Mouse (Mus musculus) midbrain, embryonic 13.5 days (tissue): ENCODE data around the gene Coro2a. TPM values are rescaled to one million over a fixed set of nuclear protein-coding genes. Genes with fewer than 3 reads are reported as not detected.
"Not testable (repeated sequence)": the region's sequence is repeated elsewhere in the genome, so short reads cannot be mapped to it uniquely, and the experiment has no call there.

ENCODE experiments used
- ATAC-seq: fragments of 200-750 bp; cut with Nextera tagmentation; 2 replicates; pipeline ENCODE4 v1.8.0; 2017; ENCODE audit warnings: mild to moderate bottlenecking, moderate TSS enrichment, moderate library complexity
- H3K27ac ChIP-seq: fragments of 300-500 bp; sonication (generic); 2 replicates; pipeline ENCODE4 v1.5.1; 2015; ENCODE audit warnings: inconsistent platforms, mild to moderate bottlenecking, moderate library complexity
- H3K27me3 ChIP-seq: fragments of 300-500 bp; sonication (generic); 2 replicates; pipeline ENCODE4 v1.6.1; 2015; ENCODE audit warnings: mild to moderate bottlenecking, inconsistent platforms
- H3K36me3 ChIP-seq: fragments of 300-500 bp; sonication (generic); 2 replicates; pipeline ENCODE4 v1.6.1; 2015; ENCODE audit warnings: mild to moderate bottlenecking, inconsistent platforms
- H3K4me1 ChIP-seq: fragments of 300-500 bp; sonication (generic); replicated peaks from 2 replicates; pipeline ENCODE4 v1.6.1; 2015; ENCODE audit warnings: inconsistent platforms
- H3K4me2 ChIP-seq: fragments of 300-500 bp; sonication (generic); replicated peaks from 2 replicates; pipeline ENCODE4 v1.6.1; 2015; ENCODE audit warnings: moderate library complexity, mild to moderate bottlenecking, inconsistent platforms
- H3K4me3 ChIP-seq: fragments of 300-500 bp; sonication (generic); replicated peaks from 2 replicates; pipeline ENCODE4 v1.5.1; 2015; ENCODE audit warnings: mild to moderate bottlenecking, inconsistent platforms
- H3K9ac ChIP-seq: fragments of 300-500 bp; sonication (generic); replicated peaks from 2 replicates; pipeline ENCODE4 v1.6.1; 2015; ENCODE audit warnings: mild to moderate bottlenecking, inconsistent platforms
- H3K9me3 ChIP-seq: fragments of 300-500 bp; sonication (generic); 2 replicates; pipeline ENCODE4 v1.6.1; 2016; ENCODE audit warnings: mild to moderate bottlenecking, inconsistent platforms
- WGBS: fragments of 180-500 bp; shearing (Covaris S2); methylation state at CpG from one replicate; pipeline ENCODE4 v1.1.7; 2015; 5-methylcytosine and 5-hydroxymethylcytosine counted together
- polyA plus RNA-seq: library from polyadenylated mRNA; unstranded; fragments of >200 nt; fragmentation: Nextera tagmentation; extraction: Ambion mirVana; gene quantifications from 2 replicates; pipeline ENCODE4 v1.2.1, GENCODE M21; 2015

Gene Coro2a
- 2.5 and 3.9 TPM in 2 replicates for polyA plus RNA-seq

DNA sequence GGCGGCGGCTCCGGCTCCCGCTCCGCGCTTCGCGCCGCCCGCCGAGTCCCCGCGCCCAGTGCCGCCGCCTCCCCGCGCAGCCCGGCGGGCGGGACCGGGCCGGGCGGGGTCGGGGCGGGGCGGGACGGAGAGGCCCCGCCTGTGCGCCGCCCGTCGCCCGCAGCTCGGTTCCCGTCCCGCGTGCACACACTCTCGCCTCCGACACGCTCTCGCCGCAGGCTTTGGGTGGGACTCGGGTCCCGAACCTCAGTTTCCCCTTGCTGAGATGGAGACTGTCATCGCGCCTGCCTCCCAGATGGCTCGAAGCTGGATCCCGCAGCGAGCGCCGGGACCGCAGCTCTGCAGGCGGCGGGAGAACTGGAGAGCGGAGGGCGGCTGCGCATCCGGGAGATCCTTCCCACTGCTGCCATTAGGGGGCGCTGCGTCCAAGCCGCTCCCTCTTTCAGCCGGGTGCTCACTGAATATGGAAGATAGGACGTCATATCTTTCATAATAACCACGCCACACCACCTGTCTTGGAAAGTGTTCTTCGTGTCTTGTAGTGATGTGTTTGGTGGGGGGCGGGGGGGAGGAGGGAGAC, at the start of gene Coro2a:
Gene Coro2a, minus strand, starts transcription at position 359 of the 580 bp plus-strand sequence.
- ATAC-seq, result peak; percentile 67
- Histone ChIP-seq H3K9me3 (no peaks in the 10 kb centered on the region), H3K9ac (peak within 1 kb of the TSS; percentile 77), H3K27me3 (peaks cover 40% of the 10 kb centered on the region), H3K4me3 (peak within 1 kb of the TSS; percentile 60), H3K4me1 (peaks cover 14% of the 10 kb centered on the region), H3K4me2 (peak within 1 kb of the TSS; percentile 95), H3K27ac (no peak within 1 kb of the TSS), H3K36me3 (no peaks in the 10 kb centered on the region)
- WGBS, result under 1% methylated on average over 38 of the region's 66 CpGs

DNA sequence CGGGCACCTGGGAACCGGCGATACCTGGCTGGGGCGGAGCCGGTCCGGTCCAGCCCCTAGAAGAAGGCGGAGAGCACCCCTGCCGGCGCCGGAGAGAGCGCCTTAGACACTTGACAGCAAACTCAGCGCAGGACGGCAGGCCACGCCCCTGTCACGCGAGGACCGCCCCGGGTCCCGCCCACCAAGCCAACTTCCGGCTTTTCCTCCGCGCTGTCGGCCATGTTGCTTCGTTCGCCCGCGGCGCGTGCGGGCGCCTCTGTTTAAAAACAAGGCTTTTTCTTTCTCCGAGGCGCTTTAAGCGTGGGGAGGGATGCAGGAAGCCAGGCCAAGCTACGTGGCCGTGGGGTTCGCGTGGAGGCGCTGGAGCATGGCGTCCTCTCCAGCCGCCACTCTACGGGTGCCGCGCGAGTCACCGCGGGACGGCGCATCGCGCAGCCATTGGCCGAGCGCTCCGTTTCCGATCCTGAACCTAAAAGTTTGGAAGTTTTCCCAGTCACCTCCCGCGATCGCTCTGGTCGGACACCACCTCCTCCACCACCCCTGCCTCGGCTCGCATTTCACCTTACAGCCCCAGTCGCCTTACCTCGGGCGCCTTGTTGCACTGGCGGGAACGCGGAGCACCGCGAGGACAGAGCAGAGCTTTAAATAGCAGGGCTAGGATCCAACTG, 48.2 kb upstream of the Coro2a start, which contains the start of gene Tbc1d2:
Gene Tbc1d2, minus strand, starts transcription at position 124 of the 668 bp plus-strand sequence.
- under 1% methylated on average over 68 of the region's 69 CpGs for WGBS
- Histone ChIP-seq H3K4me1 (peaks cover 13% of the 10 kb centered on the region), H3K4me2 (peak within 1 kb of the TSS; percentile 95), H3K27ac (peak within 1 kb of the TSS; percentile 68), H3K36me3 (no peaks in the 10 kb centered on the region), H3K27me3 (peaks cover 48% of the 10 kb centered on the region), H3K9me3 (no peaks in the 10 kb centered on the region), H3K9ac (peak within 1 kb of the TSS; percentile 66), H3K4me3 (peak within 1 kb of the TSS; percentile 75)
- ATAC-seq, result peak; percentile 97

DNA sequence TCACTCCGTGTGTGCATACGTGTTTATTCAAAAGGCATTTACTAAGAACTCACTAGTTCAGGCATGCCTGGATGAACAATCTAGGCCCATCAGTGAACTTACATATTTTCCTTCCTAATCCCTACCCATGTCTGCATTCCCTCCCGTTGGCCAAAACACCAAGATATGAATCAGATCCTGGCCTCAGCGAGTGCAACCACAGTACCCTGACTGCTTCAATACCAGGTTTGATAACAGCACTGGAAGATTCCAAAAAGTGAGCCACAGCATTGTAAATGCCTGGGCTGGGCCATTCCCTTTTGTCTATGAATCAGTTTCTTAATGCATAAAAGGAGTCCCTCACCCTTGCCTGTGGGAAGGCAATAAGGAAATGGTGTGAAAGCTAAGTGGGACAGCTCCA, 47.2 kb upstream of the Coro2a start:
- Histone ChIP-seq H3K9ac (peak overlapping the region; percentile 66), H3K27ac (no peak overlapping the region), H3K4me2 (peak overlapping the region; percentile 95), H3K9me3 (no peaks in the 10 kb centered on the region), H3K4me1 (peaks cover 13% of the 10 kb centered on the region), H3K36me3 (no peaks in the 10 kb centered on the region), H3K27me3 (peaks cover 48% of the 10 kb centered on the region), H3K4me3 (peak overlapping the region; percentile 75)
- no peak for ATAC-seq
- WGBS, result 62% methylated on average over 4 of the region's 4 CpGs

DNA sequence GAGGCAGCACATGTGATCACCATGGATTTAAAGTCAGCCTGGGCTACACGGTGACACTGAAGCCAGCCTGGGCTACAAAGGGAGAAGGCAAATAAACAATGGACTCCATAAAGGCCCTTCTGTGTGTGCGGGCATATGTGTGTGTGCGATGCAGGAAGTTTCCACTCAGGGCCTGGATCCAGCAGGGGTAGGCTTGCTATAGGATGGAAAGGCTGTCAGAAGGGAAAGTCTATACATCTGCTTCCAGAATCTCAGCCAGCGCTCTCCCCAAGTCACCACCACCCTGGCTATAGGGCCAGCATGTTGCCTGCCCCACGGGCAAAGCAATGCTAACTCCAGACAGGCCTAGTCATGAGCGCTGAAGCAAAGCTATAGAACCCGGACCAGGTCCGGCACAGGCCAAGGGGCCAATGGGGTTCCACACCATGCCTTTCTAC, 41.7 kb upstream of the Coro2a start:
- no peaks in the 10 kb centered on the region for H3K9me3 ChIP-seq
- no peak overlapping the region for H3K9ac ChIP-seq
- H3K36me3 ChIP-seq, result no peaks in the 10 kb centered on the region
- no peak overlapping the region for H3K4me2 ChIP-seq
- WGBS, result 84% methylated on average over 8 of the region's 8 CpGs
- ATAC-seq, result no peak
- no peak overlapping the region for H3K4me3 ChIP-seq
- peaks cover 4% of the 10 kb centered on the region; the same call in 1 of the 2 replicates for H3K4me1 ChIP-seq
- no peak overlapping the region for H3K27ac ChIP-seq
- H3K27me3 ChIP-seq, result peaks cover 13% of the 10 kb centered on the region

DNA sequence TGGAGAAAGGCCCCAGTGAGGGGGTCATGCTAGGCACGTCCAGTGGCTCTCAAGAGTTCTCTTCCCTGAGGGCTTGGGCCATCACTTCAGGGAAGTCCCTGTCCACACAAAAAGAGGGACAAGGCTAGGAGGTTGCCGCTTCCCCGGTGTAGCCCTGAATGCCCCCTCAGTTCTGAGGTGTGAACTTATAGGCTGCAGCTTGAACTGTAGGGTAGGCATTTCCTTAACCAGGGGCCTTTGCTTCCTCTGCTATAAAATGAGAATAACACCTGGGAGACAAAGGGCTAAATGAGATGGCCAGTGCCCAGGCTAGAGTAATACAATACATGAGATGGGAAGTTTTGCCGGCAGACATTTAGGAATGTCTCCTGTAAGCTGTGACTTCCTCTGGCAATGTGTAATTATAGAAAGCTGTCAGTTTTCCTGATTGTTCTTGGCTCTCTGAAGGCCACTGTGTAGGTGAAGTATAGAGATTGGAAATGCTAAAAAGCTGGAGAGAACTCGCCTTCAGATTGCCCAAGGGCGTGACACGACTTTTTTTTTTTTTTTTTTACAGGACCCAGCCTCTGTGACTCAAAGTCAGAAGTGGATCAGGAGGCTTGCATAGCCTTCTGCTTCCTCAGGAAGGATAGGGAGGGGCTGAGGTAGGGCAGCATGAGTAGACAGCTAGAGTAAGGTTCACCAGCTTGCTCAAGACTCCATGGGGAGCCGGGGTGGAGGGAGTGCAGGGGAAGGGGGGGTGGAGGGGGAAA, 41.1 kb upstream of the Coro2a start:
- no peak for ATAC-seq
- peaks cover 4% of the 10 kb centered on the region; the same call in 1 of the 2 replicates for H3K4me1 ChIP-seq
- H3K4me3 ChIP-seq, result no peak overlapping the region
- H3K9me3 ChIP-seq, result no peaks in the 10 kb centered on the region
- peaks cover 7% of the 10 kb centered on the region for H3K27me3 ChIP-seq
- no peak overlapping the region for H3K9ac ChIP-seq
- no peak overlapping the region for H3K4me2 ChIP-seq
- WGBS, result 87% methylated on average over 8 of the region's 8 CpGs
- no peak overlapping the region for H3K27ac ChIP-seq
- H3K36me3 ChIP-seq, result no peaks in the 10 kb centered on the region

DNA sequence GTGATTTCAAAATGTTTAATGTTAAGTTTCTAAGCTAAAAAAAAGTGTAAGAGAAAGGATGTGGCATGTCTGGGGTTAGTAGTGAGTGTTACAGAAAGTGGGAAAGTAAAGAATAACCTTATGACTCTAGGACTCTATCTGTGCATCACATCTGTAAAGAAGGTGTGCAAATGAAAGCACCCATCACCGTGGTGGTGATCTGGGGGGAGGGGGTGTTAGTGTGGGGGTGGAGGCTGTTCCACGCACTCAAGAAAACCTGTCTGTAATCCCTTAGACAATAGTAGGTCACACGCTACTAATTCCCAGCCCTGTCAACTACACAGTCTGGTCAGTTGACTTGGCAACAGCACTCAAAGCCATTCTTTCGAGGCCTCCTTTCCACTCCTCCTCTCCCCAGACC, 39.3 kb upstream of the Coro2a start:
- H3K9me3 ChIP-seq, result no peaks in the 10 kb centered on the region
- WGBS, result 9% methylated on average over 4 of the region's 4 CpGs
- ATAC-seq, result no peak
- H3K27ac ChIP-seq, result no peak overlapping the region
- no peaks in the 10 kb centered on the region for H3K36me3 ChIP-seq
- H3K27me3 ChIP-seq, result no peaks in the 10 kb centered on the region
- no peak overlapping the region for H3K4me3 ChIP-seq
- H3K9ac ChIP-seq, result no peak overlapping the region
- H3K4me2 ChIP-seq, result no peak overlapping the region
- H3K4me1 ChIP-seq, result peaks cover 4% of the 10 kb centered on the region; the same call in 1 of the 2 replicates

DNA sequence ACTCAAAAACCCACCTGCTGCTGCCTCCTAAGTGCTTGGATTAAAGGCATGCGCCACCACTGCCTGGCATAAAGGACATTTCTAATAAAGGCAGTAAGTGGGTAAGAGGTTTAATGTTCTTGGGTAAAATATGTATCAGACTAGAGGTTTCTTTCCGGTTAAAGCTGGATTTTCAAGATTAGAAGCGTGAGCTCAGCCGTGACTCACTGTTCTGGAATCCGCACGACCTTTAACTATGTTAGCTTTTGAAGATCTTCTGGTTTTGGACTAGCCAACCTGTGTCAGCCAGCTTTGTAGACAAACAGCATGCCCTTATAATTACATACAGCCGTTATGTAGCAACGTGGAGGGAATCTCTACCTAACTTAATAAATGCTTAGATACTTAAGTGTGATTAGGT, 37.9 kb upstream of the Coro2a start:
- WGBS, result 88% methylated on average over 8 of the region's 8 CpGs

DNA sequence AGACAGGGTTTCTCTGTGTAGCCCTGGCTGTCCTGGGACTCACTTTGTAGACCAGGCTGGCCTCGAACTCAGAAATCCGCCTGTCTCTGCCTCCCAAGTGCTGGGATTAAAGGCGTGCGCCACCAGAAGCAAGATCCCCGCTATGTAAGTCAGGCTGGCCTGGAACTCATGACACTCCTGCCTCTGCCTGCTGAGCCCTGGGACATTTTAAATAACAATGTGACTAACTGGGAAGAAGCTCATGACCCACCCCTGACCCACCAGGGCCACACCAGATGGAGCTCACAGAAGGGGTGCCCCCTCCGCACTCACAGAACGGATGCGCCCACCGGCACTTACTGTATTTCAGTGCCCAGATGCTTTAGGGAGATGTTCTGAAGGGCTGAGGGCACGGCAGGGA, 35.2 kb upstream of the Coro2a start:
- H3K4me2 ChIP-seq, H3K4me3 ChIP-seq, ATAC-seq, H3K9ac ChIP-seq, H3K36me3 ChIP-seq, H3K4me1 ChIP-seq, H3K27ac ChIP-seq, H3K27me3 ChIP-seq, H3K9me3 ChIP-seq: not testable (repeated sequence)
- 93% methylated on average over 10 of the region's 10 CpGs for WGBS

More for the DNA sequence above, 37.9 kb upstream of the Coro2a start:
- no peak for ATAC-seq
- Histone ChIP-seq H3K27me3 (no peaks in the 10 kb centered on the region), H3K4me2 (no peak overlapping the region), H3K4me3 (no peak overlapping the region), H3K4me1 (peaks cover 4% of the 10 kb centered on the region; the same call in 1 of the 2 replicates), H3K9me3 (no peaks in the 10 kb centered on the region), H3K27ac (no peak overlapping the region), H3K9ac (no peak overlapping the region), H3K36me3 (no peaks in the 10 kb centered on the region)

DNA sequence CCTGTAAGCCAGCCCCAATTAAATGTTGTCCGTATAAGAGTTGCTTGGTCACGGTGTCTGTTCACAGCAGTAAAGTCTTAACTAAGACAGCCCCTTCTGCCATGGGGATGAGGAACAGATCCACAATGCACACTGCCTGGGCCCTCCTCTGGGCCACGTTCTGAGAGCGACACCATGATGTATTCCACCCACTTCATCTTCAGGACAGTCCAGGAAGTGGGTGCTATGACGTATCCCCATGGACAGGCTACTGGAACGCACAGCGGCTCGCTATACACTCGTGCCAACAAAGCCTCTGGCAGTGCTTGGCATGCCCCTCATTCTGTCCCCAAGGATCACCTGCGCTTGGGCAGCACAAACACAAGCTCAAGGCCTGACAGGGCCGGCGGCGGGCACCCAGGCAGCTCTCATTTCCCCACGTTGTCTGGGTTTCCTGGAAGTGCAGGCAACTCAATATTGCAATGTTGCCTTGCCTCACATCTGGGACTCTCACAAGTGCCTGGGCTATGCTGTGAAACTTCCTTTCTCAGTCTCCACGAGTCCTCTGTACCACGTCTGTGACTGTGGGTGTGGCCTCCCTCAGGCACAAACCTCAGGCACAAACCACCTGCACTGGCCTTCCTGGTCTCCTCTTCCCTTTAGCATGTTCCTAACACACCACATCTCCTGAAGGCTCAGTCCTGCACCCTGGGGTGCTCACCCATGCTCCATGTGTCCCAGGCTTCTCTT, 33.9 kb upstream of the Coro2a start:
- Histone ChIP-seq H3K4me2 (no peak overlapping the region), H3K27me3 (no peaks in the 10 kb centered on the region), H3K4me1 (no peaks in the 10 kb centered on the region), H3K4me3 (no peak overlapping the region), H3K27ac (no peak overlapping the region), H3K9ac (no peak overlapping the region), H3K36me3 (no peaks in the 10 kb centered on the region), H3K9me3 (no peaks in the 10 kb centered on the region)
- ATAC-seq, result no peak
- 87% methylated on average over 16 of the region's 16 CpGs for WGBS

DNA sequence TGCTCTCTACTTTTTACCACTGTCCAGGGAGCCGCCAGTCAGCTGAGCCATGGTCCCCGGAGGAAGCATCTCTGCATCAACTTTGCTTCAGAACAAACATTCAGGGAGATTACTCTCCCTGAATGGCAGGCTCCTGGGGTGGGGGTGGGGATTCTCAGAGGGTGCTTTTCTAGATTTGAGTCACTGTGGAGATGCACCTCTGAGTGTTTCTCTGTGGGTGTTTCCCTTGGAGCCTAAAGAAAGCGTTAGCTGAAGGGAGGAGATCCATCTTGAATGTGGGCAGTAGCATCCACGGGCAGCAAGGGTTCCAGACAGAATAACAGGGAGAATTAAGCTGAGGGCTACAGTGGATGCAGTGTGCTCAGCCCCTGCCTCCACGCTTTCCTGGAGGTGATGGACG, 32.9 kb upstream of the Coro2a start:
- Histone ChIP-seq H3K4me3 (no peak overlapping the region), H3K27me3 (no peaks in the 10 kb centered on the region), H3K4me1 (no peaks in the 10 kb centered on the region), H3K27ac (no peak overlapping the region), H3K36me3 (no peaks in the 10 kb centered on the region), H3K9ac (no peak overlapping the region), H3K4me2 (no peak overlapping the region), H3K9me3 (no peaks in the 10 kb centered on the region)
- no peak for ATAC-seq
- 55% methylated on average over 6 of the region's 6 CpGs for WGBS

DNA sequence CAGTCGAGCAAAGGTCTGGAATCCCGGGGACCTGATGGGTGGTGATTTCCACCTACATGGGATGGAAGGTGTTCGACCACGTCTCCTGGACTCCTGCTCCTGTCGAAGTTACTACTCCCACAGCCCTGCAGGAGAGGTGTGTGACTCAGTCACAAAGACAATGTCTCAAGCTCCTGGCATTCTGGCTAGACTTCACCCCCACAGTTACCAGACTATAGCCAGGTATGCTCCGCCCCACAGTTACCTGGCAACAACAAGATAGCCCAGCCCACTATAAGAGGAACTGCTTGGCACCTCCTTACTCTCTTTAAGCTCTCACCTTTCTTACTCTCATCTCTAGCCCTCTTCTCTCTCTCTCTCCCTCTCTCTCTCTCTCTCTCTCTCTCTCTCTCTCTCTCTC, 31.6 kb upstream of the Coro2a start:
- H3K9me3 ChIP-seq, H3K9ac ChIP-seq, ATAC-seq, H3K27ac ChIP-seq, H3K4me2 ChIP-seq, H3K4me1 ChIP-seq, H3K4me3 ChIP-seq, H3K36me3 ChIP-seq, H3K27me3 ChIP-seq: not testable (repeated sequence)
- WGBS, result 80% methylated on average over 6 of the region's 6 CpGs
